Mouse (Mus musculus) liver, adult 2 months (tissue): ENCODE measurements around the gene Tmem198. TPM values are rescaled to one million over a fixed set of nuclear protein-coding genes. Genes with fewer than 3 reads are reported as not detected.

Experiments used
- DNase-seq: peaks from one replicate; pipeline ENCODE4 v3.0.0-alpha.2; 2011; ENCODE audit warnings: low read depth, low spot score; ENCODE audit errors: extremely low read depth
- H3K27ac ChIP-seq: fragments of 200-500 bp; replicated peaks from 2 replicates; pipeline ENCODE4 v1.5.1; 2012; ENCODE audit warnings: low read depth, mild to moderate bottlenecking, control low read depth, inconsistent platforms, low read length; ENCODE audit not compliant: insufficient read depth
- H3K27me3 ChIP-seq: fragments of 200-500 bp; 2 replicates; pipeline ENCODE4 v1.6.1; 2012; ENCODE audit warnings: mild to moderate bottlenecking, moderate library complexity, low read length, inconsistent platforms; ENCODE audit not compliant: control insufficient read depth, insufficient read depth
- H3K36me3 ChIP-seq: fragments of 200-500 bp; 2 replicates; pipeline ENCODE4 v1.6.1; 2012; ENCODE audit warnings: low read length, inconsistent platforms; ENCODE audit not compliant: control insufficient read depth, insufficient read depth
- H3K4me1 ChIP-seq: fragments of 200-500 bp; 2 replicates; pipeline ENCODE4 v1.6.1; 2011; ENCODE audit warnings: low read length; ENCODE audit not compliant: control insufficient read depth, insufficient read depth
- H3K4me3 ChIP-seq: fragments of 200-500 bp; 2 replicates; pipeline ENCODE4 v1.5.1; 2011; ENCODE audit warnings: low read depth, mild to moderate bottlenecking, control low read depth, low read length, moderate library complexity; ENCODE audit not compliant: insufficient read depth
- H3K79me2 ChIP-seq: fragments of 200-500 bp; 2 replicates; pipeline ENCODE4 v1.6.1; 2012; ENCODE audit warnings: inconsistent platforms, mild to moderate bottlenecking, low read length, moderate library complexity; ENCODE audit not compliant: control insufficient read depth, insufficient read depth
- H3K9ac ChIP-seq: fragments of 200-500 bp; 2 replicates; pipeline ENCODE4 v1.6.1; 2012; ENCODE audit warnings: low read depth, mild to moderate bottlenecking, control low read depth, inconsistent platforms, low read length
- CTCF ChIP-seq: fragments of 200-500 bp; IDR thresholded peaks from 2 replicates; pipeline ENCODE4 v1.5.1; 2011; ENCODE audit warnings: low read depth, low read length, control low read depth
- POLR2A ChIP-seq: fragments of 200-500 bp; IDR thresholded peaks from 2 replicates; pipeline ENCODE4 v1.6.1; 2011; ENCODE audit warnings: low read length, control low read depth; ENCODE audit not compliant: insufficient read depth; ENCODE audit errors: extremely low read depth
- WGBS: fragments of 180-500 bp; shearing (Covaris S2); methylation state at CpG from one replicate; pipeline ENCODE4 v1.1.7; 2018; 5-methylcytosine and 5-hydroxymethylcytosine counted together
- polyA plus RNA-seq: library from polyadenylated mRNA; depleted of rRNA; stranded (reverse); fragments of >200 nt; gene quantifications from 2 replicates; pipeline ENCODE4 v1.2.3, GENCODE M21; 2012
- total RNA-seq: library from RNA; depleted of rRNA; stranded (reverse); fragments of >200 nt; gene quantifications from 2 replicates; pipeline ENCODE4 v1.2.3, GENCODE M21; 2014

Gene Tmem198
- total and polyA plus RNA-seq, 2 experiments: 0.06 to 0.55 TPM

DNA sequence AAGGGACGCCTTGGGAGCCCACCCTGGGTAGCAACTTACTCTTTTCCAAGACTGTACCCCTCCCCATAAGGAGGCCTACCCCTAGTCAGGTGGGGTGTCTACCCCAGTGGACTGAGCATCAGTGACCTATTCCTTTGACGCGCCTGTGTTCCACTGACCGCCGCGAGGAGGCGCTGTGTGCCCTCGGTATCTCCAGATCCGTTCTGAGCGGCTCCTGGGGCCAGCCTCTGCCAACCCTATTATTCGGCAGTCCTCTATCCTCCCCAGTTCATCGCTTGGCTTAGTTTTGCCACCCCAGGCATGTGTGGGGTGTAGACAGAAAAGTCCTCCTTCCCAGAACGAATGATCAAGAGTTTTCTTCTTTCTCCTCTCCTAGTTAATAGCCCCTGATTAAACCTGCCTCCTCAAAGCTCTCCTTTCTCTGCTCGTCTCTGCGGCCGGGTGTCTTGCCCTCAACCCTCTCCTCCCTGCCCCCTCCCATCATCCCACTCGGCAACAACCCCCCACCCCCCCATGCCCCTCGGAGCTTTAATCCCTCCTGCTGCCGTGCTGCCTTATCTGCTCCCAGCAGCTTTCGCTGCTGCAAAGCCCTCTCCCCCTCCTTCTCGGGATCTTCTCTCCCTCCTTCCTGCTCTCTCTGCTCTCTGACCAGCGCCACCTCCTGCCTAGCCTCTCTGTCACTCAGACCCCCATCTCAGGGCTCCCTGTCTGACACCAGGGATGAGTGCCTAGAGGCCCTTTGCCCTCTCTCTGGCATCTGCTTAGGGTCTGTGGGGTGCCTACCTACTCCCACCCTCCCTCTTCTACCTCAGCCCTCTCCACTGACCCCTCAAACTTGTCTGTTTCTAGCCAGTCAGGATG, 33.4 kb upstream of the Tmem198 start:
- peak; percentile 16 for DNase-seq
- WGBS: 4% methylated on average over 22 of the region's 22 CpGs
- H3K27me3 ChIP-seq: peaks cover 15% of the 10 kb centered on the region
- H3K4me1 ChIP-seq: peaks cover 3% of the 10 kb centered on the region; the same call in 1 of the 2 replicates
- no peak overlapping the region for H3K4me3 ChIP-seq
- TF ChIP-seq POLR2A (no peak), CTCF (peak; percentile 97)
- no peaks in the 10 kb centered on the region for H3K79me2 ChIP-seq
- no peaks in the 10 kb centered on the region for H3K36me3 ChIP-seq
- H3K9ac ChIP-seq: no peak overlapping the region
- H3K27ac ChIP-seq: no peak overlapping the region

DNA sequence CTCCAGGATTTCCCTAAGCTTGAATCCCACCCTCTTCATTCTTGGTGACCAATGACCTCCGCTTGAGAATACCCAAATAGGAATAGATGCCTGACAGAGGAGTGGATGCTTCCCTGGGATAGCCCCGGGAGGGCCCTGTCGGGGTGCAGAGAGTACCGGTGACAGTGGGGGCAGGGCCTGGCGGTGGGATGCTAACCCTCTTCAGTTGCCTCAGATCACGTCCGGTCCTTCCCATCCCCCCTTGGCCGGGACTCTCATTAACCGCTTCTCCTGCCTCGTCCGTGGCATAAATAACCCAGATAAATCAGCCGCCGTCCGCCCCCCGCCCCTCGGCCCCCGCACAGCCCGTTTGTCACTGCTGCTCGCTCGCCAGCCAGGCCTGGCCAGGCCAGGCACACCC, 32.7 kb upstream of the Tmem198 start:
- no peak overlapping the region for H3K4me3 ChIP-seq
- no peak overlapping the region for H3K9ac ChIP-seq
- DNase-seq: no peak
- TF ChIP-seq CTCF (no peak), POLR2A (no peak)
- WGBS: 5% methylated on average over 20 of the region's 20 CpGs
- peaks cover 17% of the 10 kb centered on the region for H3K27me3 ChIP-seq
- no peak overlapping the region for H3K27ac ChIP-seq
- H3K36me3 ChIP-seq: no peaks in the 10 kb centered on the region
- H3K79me2 ChIP-seq: no peaks in the 10 kb centered on the region
- peaks cover 3% of the 10 kb centered on the region; the same call in 1 of the 2 replicates for H3K4me1 ChIP-seq

DNA sequence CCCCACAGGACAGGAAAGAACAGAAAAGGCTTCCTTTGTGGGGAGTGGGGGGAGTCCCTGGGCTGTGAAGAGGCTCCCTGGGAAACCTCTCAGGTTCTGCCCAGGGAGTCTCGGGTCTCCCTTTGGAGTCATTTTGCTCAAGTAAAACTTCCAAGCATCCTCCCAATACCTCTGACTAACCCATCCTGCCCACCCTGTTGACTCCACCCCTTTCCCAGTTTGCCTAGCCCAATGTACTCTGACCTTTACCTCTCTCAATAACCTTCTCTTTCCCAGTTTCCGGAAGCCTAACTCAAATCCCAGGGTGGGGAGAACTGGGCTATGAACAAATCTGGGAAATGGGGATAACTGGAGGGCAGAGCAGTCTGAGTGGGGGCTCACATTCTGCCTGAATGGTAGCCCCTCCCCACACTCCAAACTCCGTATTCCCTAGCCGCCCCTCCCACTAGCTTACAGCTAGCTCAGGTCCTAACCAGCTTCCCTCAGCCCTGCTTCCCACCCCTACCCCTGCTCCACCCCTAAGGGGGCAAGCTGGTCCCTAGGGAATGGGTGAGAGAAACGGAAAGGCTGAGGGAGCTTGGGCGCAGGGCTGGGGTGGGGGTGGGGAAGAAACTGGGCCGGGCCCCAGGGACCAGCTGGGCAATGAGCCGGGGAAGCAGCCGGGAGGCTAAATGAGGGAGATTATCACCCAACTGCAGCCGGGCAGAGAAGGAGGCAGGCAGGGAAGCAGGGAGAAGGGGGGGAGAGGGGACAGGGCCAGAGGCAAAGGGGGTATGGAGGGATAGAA, 31.9 kb upstream of the Tmem198 start:
- Histone ChIP-seq H3K9ac (0 out of 2 replicates have a peak overlapping the region, but pooled peaks have one; percentile 15), H3K36me3 (no peaks in the 10 kb centered on the region), H3K4me3 (peak overlapping the region; percentile 11; the same call in 1 of the 2 replicates), H3K27ac (no peak overlapping the region), H3K27me3 (peaks cover 17% of the 10 kb centered on the region), H3K4me1 (peaks cover 3% of the 10 kb centered on the region; the same call in 1 of the 2 replicates), H3K79me2 (no peaks in the 10 kb centered on the region)
- DNase-seq: peak; percentile 17
- TF ChIP-seq POLR2A (no peak), CTCF (no peak)
- 7% methylated on average over 10 of the region's 10 CpGs for WGBS

DNA sequence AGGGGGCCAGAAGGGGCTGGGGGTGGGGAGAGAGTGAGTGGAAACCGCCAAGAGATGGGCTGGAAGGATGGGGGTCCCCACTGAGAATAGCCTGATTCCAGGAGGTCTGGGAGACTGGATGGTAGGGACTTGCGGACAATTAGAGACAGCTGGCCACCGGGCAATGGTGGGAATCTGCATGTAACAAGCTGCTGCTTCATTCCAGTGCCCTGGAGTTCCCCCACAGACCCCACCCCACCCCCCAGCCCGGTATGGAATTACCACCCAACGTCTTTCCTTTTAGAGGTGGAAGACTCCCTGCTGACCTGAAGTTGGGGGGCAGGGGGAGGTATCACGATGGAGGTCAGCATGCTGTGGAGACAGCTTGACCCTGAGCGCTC, 31.3 kb upstream of the Tmem198 start:
- TF ChIP-seq POLR2A: no peak
- no peak for TF ChIP-seq CTCF
- Histone ChIP-seq H3K27me3 (peaks cover 17% of the 10 kb centered on the region), H3K9ac (no peak overlapping the region), H3K36me3 (no peaks in the 10 kb centered on the region), H3K4me3 (no peak overlapping the region), H3K79me2 (no peaks in the 10 kb centered on the region), H3K27ac (no peak overlapping the region), H3K4me1 (peaks cover 3% of the 10 kb centered on the region; the same call in 1 of the 2 replicates)
- no peak for DNase-seq
- WGBS: 18% methylated on average over 7 of the region's 7 CpGs

DNA sequence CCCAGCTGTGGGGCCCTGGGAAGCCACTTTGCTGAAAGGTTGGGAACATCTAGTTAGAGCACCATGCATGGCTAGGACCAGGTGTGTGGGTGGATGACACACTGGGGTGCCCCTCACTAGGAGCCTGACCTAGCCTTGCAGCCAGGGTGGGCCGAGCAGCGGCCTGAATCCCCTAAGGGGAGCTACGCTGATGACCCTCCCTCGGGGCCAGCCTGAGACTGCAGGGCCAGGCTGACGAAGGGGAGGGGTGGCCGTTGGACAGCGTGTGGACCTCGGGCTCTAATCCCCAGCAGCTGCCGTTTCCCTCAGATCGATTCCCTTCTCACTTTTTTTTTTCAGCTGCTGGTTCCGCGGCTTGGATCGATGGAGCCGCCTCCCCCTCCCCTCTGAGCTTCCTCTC, 30.4 kb upstream of the Tmem198 start:
- Histone ChIP-seq H3K79me2 (no peaks in the 10 kb centered on the region), H3K4me1 (peaks cover 3% of the 10 kb centered on the region; the same call in 1 of the 2 replicates), H3K36me3 (no peaks in the 10 kb centered on the region), H3K9ac (no peak overlapping the region), H3K27ac (no peak overlapping the region), H3K27me3 (peaks cover 17% of the 10 kb centered on the region), H3K4me3 (no peak overlapping the region)
- no peak for DNase-seq
- WGBS: 9% methylated on average over 14 of the region's 14 CpGs
- no peak for TF ChIP-seq CTCF
